Mouse (Mus musculus) adipocyte (in vitro differentiated cells): Measurements from ENCODE around the gene Bcam.

Experiments
- DNase-seq: peaks from one replicate; pipeline ENCODE4 v3.0.0-alpha.2; 2016; ENCODE audit warnings: low spot score

The Bcam gene

DNA sequence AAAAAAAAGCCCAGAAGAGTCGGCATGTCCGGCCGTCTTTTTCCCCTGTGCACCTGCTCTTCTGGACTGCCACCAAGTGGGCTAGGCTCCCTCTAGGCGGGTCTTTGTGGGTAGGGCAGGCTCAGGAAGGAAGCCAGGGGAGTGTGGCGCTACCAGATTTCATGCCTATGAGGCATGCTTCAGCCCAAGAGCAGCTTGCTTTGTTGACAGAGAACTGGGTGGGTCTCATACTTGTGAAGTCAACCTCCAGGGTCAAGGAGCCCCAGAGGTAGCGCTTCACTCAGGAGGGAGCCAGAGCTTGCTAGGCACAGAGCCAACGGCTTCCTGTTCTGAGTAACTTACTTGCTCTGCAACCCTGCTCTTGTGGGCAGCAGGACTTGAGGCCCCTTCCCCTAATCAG lies 17.2 kb downstream of the Bcam start:
- DNase-seq = no peak

DNA sequence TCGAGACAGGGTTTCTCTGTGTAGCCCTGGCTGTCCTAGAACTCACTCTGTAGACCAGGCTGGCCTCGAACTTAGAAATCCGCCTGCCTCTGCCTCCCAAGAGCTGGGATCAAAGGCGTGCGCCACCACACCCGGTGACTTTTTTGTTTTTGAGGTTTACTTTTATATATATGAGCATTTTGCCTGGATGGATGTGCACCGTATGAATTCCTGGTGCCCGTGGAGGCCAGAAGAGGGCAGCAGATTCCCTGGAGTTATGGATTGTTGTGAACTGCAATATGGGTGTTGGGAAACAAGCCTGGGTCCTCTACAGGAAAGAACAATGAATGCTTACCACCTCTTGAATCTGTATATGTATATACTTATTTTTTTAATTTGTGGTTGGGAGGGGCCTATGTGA lies 18.2 kb downstream of the Bcam start:
- no peak for DNase-seq

GRCm38 (mm10) chr7:19751070-19751383 lies 19.8 kb downstream of the Bcam start:
- no peak for DNase-seq

- peak; percentile 90 for DNase-seq
Measured at GRCm38 (mm10) chr7:19750217-19751069, 20.4 kb downstream of the Bcam start, which contains the start of gene Nectin2. TSS of gene Nectin2 (minus strand) at chr7:19750483.

DNA sequence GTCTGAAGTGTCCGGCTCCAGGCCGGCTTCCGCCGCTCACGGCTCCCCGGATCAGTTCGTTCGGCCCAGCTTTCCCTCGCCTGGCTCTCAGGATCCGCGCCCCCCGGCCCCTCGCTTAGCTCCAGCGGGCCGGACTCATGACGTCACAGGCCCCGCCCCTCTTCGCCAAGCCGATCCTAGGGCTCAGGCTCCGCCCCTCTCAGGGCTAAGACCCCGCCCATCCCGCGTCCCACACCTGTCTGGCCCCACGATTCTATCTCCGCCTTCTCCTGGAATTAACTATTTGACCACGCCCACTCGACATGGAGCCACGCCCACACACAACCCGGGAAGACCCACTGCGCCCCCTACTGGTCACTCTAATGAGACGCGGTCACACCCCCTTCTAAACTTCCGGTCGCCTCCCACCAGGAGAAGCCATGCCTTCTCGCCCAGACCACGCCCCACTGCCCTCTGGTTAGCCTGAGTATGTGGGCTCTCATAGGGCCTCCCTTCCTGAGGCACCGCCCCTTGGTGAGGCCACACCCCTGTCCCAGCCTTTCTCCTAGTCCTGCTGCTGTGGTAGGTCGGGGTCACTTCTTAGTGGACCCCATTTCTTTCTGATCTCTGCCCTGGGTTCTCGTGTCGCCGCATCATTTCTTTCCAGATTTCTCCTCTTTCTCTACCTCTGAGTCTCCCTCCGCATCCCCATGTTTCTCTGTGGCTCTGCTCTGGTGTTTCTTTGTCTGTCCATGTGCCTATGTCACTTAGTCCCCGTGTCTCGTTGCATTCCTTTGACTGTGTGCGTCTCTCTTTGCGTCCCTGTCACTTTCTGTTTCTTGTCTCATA lies 21.2 kb downstream of the Bcam start:
- DNase-seq = peak; percentile 98

DNA sequence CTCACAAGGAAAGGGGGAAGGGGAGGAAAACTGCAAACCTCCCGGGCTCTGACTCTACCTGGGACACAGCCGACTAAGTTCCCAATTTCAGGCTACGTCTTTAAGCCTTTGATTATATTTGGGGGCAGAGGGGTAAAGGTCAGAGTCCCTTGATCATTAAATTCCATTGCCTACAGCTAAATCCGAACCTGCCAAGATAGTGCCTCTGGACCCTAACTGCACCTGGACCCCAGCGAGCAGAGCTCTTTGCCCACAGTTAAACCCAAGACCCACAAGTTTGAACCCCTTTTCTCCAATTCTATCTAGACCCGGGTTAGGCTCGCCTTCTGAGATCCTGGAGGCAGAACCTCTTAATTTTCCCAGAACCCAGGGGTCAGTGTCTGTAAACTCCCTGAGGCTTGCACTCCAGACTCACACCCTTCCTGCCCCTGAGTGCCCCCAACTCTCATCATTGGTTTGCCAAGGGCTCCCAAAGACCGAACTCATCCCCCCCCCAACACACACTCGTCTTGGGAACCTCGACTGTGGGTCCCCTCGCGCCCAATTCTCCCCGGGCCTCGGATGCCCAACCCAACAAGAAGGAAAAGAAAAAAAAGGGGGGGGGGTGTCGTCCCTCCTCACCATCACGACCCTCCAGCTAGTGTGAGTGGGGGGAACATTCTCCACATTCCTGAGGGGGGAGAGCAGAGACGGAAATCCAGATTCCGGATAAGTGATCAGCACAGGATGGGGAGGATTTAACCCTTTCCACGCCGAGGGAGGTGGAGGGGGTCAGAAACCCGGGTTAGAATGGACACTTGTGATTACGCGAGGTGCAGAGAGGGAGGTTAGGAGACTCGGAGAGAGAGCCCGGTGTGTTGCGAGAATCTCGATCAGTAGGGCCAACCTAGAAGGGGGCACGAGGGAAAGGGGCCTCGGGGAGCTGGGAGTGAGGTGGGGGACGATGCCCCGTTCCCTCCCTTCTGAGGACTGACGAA lies 22.3 kb downstream of the Bcam start:
- DNase-seq = peak; percentile 16

DNA sequence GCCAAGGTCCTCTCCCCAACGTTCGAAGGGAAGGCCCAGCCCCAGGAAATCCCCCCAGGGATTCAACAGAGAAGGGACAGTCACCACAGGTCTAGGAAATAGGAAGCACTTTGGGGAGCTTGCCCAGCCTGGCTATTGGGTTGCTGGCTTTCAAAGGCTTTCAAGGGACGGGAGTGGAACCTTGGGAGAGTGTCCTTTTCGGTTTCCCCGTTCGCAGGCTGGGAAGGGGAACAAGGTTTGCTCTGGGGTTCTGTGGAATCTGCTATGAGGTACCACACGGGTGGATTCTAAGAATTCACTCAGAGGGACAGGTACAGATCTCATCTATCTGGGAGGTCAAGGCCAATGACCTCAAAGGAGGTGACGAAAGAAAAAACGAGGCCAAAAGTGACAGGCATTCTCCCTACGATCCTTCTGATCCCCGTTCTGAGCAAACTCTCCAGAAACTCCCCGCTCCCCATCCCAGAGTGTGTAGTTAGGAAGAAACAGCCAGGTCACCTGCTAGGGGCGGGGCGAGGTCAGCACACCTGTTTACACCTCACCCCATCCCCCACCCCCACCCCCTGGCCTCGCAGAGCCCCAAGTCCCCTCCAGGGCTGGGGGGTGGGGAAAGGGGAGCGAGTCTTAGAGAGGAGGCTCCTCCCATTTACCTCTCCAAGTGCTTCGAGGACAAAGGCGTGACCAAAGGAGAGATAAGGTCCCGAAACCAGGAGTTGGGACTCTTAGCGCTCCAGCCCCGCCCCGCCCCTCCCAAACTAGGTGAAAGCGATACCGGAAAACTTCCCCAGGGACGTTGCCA lies 23.2 kb downstream of the Bcam start:
- peak; percentile 31 for DNase-seq

GRCm38 (mm10) chr7:19746426-19747201 lies 24.2 kb downstream of the Bcam start:
- DNase-seq = no peak

DNA sequence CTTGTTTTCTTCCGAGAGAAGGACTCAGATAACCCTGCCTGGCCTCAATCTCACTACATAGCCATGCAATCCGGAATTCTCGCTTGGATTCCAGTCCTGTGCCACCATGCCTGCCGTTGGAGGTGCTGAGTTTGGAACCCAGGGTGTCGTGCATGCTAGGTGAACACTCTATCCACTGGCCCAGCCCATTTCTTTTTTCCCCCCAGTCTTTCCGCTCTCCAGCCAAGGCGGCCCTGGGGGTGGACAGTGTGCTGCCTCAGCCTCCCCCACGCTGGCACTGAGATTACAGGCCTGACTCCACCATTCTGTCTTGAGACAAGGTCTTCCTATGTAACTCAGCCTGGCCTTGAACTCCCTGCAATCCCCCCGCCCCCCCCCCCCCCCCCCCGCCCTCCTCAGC lies 24.8 kb downstream of the Bcam start:
- no peak for DNase-seq

DNA sequence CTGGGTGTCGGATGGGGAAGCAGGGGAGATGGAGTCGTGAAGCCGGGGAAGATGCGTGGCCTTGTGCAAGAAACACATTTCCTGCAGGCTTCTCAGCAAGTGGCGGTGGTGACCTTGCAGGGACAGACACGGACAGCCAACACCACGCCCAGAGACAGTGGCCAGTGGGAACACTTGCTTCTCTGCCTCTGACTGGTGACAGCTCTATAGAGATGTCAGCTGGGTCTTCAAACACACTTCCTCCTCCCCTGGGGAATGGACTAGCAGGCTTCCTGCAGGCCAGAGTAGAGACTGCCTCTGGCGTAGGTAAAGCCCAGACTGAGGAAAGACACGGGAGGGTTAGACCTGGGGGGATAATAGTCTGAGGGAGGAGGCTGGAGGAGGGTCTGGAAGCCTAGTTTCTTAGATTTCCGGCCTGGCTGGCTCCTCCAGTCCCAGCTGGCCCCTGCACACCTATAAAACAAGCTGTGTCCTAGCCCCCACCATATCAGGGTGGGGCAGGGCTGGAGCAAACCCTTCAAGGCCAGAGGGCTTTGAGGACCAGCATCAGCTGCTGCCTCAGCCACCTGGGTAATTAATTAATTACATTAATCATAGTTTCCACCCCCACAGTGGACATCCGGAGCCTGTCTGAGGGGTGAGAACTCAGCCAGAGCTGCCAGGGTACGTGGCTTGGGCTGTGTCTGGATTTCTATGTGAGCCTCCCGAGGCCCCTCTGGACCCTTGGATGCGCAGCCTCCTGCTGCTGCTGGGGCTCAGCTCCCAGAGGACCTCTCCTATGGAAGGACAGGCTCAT lies 26.0 kb downstream of the Bcam start:
- DNase-seq = no peak

DNA sequence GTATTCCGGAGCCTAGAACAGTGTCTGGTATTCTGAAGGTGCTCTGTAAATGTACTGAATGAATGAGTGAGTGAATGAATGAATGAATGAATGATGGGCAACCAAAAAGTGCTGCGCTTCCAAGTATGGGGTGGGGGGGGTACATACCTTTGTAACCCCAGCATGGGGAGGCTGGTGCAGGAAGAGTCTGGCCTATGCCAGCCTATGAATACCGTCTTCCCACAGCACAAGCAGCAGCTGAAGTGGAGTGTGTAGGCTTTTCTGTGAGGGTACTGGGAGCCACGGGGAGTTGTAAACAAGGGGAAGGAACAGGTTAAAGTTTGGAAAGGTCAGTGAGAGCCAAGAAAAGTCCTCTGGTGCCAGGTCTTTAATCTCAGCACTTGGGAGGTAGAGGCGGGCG lies 27.0 kb downstream of the Bcam start:
- DNase-seq = no peak

GRCm38 (mm10) chr7:19742468-19742867 lies 28.3 kb downstream of the Bcam start:
- no peak for DNase-seq

- DNase-seq = no peak
Measured at GRCm38 (mm10) chr7:19741329-19742031, 29.3 kb downstream of the Bcam start.

GRCm38 (mm10) chr7:19740269-19740668 lies 30.5 kb downstream of the Bcam start:
- no peak for DNase-seq

DNA sequence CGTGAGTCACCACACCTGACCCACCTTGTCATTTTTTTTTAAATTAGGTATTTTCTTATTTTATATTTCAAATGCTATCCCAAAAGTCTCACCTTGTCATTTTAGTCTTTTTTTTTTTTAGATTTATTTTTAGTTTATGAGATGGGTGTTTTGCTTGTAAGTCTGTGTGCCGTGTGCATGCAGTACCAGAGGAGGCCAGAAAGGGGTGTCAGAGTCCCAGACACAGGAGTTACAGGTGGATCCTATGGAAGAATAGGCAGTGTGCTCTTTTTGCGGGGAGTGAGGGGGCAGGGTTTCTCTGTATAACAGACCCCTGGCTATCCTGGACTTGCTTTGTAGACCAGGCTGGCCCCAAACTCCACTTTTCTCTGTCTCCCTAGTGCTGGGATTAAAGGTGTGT lies 32.0 kb downstream of the Bcam start:
- no peak for DNase-seq

DNA sequence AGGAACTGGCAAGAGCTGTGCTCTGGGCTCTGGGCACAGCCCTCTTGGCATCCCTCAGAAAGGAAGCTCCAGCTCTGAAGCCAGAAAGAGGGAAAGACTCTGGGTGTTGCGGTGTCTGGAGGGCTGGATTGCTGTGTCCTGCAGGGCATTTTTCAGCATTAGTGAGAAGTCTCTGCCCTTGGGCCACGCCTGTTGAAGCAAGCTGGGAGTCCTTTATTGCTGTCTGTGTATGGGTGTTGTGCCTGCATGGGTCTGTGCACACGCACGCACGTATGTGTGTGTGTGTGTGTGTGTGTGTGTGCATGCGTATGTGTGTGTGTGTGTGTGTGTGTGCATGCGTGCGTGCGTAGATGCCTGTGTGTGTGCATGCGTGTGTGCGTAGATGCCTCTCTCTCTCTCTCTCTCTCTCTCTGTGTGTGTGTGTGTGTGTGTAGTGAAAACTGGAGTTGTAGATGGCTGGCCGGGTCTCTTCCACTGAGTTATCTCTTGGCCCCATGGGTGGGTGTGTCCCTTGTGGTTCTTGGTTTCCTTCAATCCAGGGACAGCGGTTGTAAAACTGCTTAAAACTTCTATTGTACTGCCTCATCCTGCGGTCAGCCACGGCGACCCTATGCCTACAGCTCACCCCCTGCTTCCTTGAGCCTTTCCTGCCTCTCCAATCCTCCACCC lies 34.3 kb downstream of the Bcam start:
- peak; percentile 49 for DNase-seq

GRCm38 (mm10) chr7:19734178-19734666 lies 36.6 kb downstream of the Bcam start:
- no peak for DNase-seq

GRCm38 (mm10) chr7:19726541-19726940 lies 44.3 kb downstream of the Bcam start:
- DNase-seq = no peak
